In genomic region chr4:132932752-132933404, GRCm38 (mm10) we compare ENCODE assay signal across 23 mouse cellular contexts. TPM values are rescaled to one million over a fixed set of nuclear protein-coding genes. Genes with fewer than 3 reads are reported as not detected.
DNase-seq lines count a peak whose midpoint lies in the region; ATAC-seq and TF ChIP-seq lines count a peak whose summit lies in the region.
"Had no signal": no experiment of that assay in that cellular context is flagged by ENCODE, and none has a peak within 500 bp of the region (broad histone marks: within the 10 kb centered on the region; RNA-seq: fewer than 3 reads in every experiment).

No protein-coding gene starts in this region.

- dilution Hi-C loops in CH12.LX (cut with MboI; ENCODE audit: extremely low pct_ligation_motif_present, extremely low pct_unique_long_range_greater_than_20kb, low sequenced_read_pairs) = no loop called here

- peaks cover 4% of the 10 kb centered on the region for H3K27me3 ChIP-seq in CH12.LX (replicated peaks)
- H3K27me3 ChIP-seq in forebrain, embryonic 13.5 days = no peaks in the 10 kb centered on the region
- H3K27me3 ChIP-seq: embryonic facial prominence, embryonic 13.5 days; forebrain, embryonic 12.5 days had no signal

- intact Hi-C loops in left cerebral cortex, postnatal 25 days (cut with DNase I) = no loop called here
- intact Hi-C loops in left cerebral cortex, postnatal 4 days (cut with DNase I) = no loop called here

- no peak overlapping the region for H3K27ac ChIP-seq in CH12.LX (ENCODE audit: insufficient read depth, low read depth)
- no peak overlapping the region for H3K27ac ChIP-seq in forebrain, embryonic 13.5 days
- H3K27ac ChIP-seq: embryonic facial prominence, embryonic 13.5 days; forebrain, embryonic 12.5 days; heart, embryonic 10.5 days; hindbrain, embryonic 10.5 days; hindbrain, embryonic 14.5 days had no signal

- H3K9ac ChIP-seq in CH12.LX (ENCODE audit: insufficient read depth, low read depth) = no peak overlapping the region
- no peak overlapping the region for H3K9ac ChIP-seq in forebrain, embryonic 13.5 days
- H3K9ac ChIP-seq: embryonic facial prominence, embryonic 13.5 days; forebrain, embryonic 12.5 days; forebrain, postnatal 0 days; hindbrain, embryonic 14.5 days had no signal

- WGBS in forebrain, embryonic 13.5 days = 80% methylated on average over 4 of the region's 4 CpGs

- TF ChIP-seq CTCF in CH12.LX (conservative IDR thresholded peaks at IDR 0.05 in 1 of 2, IDR thresholded peaks at IDR 0.05 in 1 of 2; ENCODE audit: low read depth in 2 of 2, low read length in 2 of 2) = no peak

- no peak for TF ChIP-seq RAD21 in CH12.LX (IDR thresholded peaks at IDR 0.05; ENCODE audit: low read depth, low read length)

- H3K9me3 ChIP-seq in CH12.LX (replicated peaks; ENCODE audit: low read length) = no peaks in the 10 kb centered on the region
- no peaks in the 10 kb centered on the region for H3K9me3 ChIP-seq in forebrain, embryonic 13.5 days (replicated peaks)
- H3K9me3 ChIP-seq: embryonic facial prominence, embryonic 13.5 days; forebrain, embryonic 12.5 days; heart, embryonic 10.5 days had no signal

- in situ Hi-C loops in CH12.LX (cut with MboI; ENCODE audit: low pct_ligation_motif_present, low pct_unique_long_range_greater_than_20kb, low sequenced_read_pairs) = no loop called here

- TF ChIP-seq EP300 in CH12.LX (IDR thresholded peaks at IDR 0.05; ENCODE audit: low read length) = 0 out of 2 replicates have a peak, but pooled peaks have one; percentile 44

- no peak for ATAC-seq in forebrain, embryonic 13.5 days
- ATAC-seq: forebrain, postnatal 0 days; intestine, embryonic 16.5 days had no signal

- H3K4me2 ChIP-seq in CH12.LX (ENCODE audit: insufficient read depth, low read depth, poor library complexity, severe bottlenecking) = no peak overlapping the region; the same call in 1 of the 2 replicates
- H3K4me2 ChIP-seq in forebrain, embryonic 13.5 days = no peak overlapping the region
- H3K4me2 ChIP-seq: embryonic facial prominence, embryonic 13.5 days; forebrain, embryonic 12.5 days; hindbrain, embryonic 14.5 days had no signal

- no peaks in the 10 kb centered on the region for H3K36me3 ChIP-seq in CH12.LX (replicated peaks in 1 of 2; ENCODE audit: control insufficient read depth in 1 of 2, insufficient read depth in 1 of 2, low read length in 1 of 2)
- no peaks in the 10 kb centered on the region for H3K36me3 ChIP-seq in forebrain, embryonic 13.5 days (ENCODE audit: poor library complexity, severe bottlenecking)
- H3K36me3 ChIP-seq: embryonic facial prominence, embryonic 13.5 days; forebrain, embryonic 12.5 days; heart, embryonic 10.5 days; hindbrain, embryonic 10.5 days had no signal

- H3K4me3 ChIP-seq in CH12.LX (replicated peaks in 1 of 3; ENCODE audit: low read depth in 2 of 3, low read length in 2 of 3, poor library complexity in 1 of 3) = no peak overlapping the region
- H3K4me3 ChIP-seq in forebrain, embryonic 13.5 days = no peak overlapping the region
- H3K4me3 ChIP-seq: embryonic facial prominence, embryonic 13.5 days; forebrain, embryonic 12.5 days; heart, embryonic 10.5 days; hindbrain, embryonic 10.5 days had no signal

- TF ChIP-seq POLR2A in CH12.LX (IDR thresholded peaks at IDR 0.05; ENCODE audit: low read depth, low read length) = no peak

- peak; percentile 24 to 73 for DNase-seq in left cerebral cortex, postnatal 25 days (ENCODE audit: low spot score in 2 of 2)
- DNase-seq in left cerebral cortex, postnatal 4 days = no peak
- peak; percentile 44 for DNase-seq in CD4-positive helper T cell, adult 2 months (ENCODE audit: low read depth, low spot score)
- no peak for DNase-seq in CH12.LX (ENCODE audit: extremely low read depth)
- peak; percentile 55 for DNase-seq in telencephalon, adult 2 months (ENCODE audit: low read depth, low spot score)
- DNase-seq in cerebellum, adult 8-10 months = no peak
- DNase-seq: adrenal gland, adult 2 months; adrenal gland, postnatal 25 days; B cell, adult 2 months; cerebellum, adult 9-10 months; cerebellum, postnatal 25 days; forebrain, postnatal 0 days; gastrocnemius, postnatal 36 days; heart, adult 11 months; heart, postnatal 10 days had no signal

- H3K4me1 ChIP-seq in CH12.LX (ENCODE audit: control insufficient read depth in 1 of 2, insufficient read depth in 2 of 2) = peaks cover 0 to 13% of the 10 kb centered on the region in 2 experiments
- H3K4me1 ChIP-seq in forebrain, embryonic 13.5 days = 0 out of 2 replicates have a peak, but pooled peaks cover 7% of the 10 kb centered on the region

- no peaks in the 10 kb centered on the region for H3K79me2 ChIP-seq in CH12.LX (replicated peaks; ENCODE audit: control insufficient read depth, extremely low read depth, insufficient read depth, poor library complexity, severe bottlenecking)

TF ChIP-seq in CH12.LX, 34 proteins besides CTCF, POLR2A, EP300 and RAD21:
- TF ChIP-seq KAT2A (IDR thresholded peaks at IDR 0.05; ENCODE audit: insufficient replicate concordance, low read length) (no peak), USF1 (IDR thresholded peaks at IDR 0.05; ENCODE audit: low read depth, low read length) (no peak), CHD2 (IDR thresholded peaks at IDR 0.05; ENCODE audit: low read length) (no peak), MYC (IDR thresholded peaks at IDR 0.05; ENCODE audit: low read depth, low read length) (no peak), ZC3H11A (IDR thresholded peaks at IDR 0.05; ENCODE audit: low read depth, low read length) (no peak), MAZ (IDR thresholded peaks at IDR 0.05; ENCODE audit: low read depth, low read length) (no peak), RCOR1 (conservative IDR thresholded peaks at IDR 0.05; ENCODE audit: low read depth, low read length) (no peak), PAX5 (IDR thresholded peaks at IDR 0.05; ENCODE audit: low read length) (no peak), NELFE (IDR thresholded peaks at IDR 0.05; ENCODE audit: low read depth, low read length) (no peak), GABPA (IDR thresholded peaks at IDR 0.05; ENCODE audit: insufficient replicate concordance, low read depth, low read length) (no peak), MAFK (IDR thresholded peaks at IDR 0.05; ENCODE audit: insufficient replicate concordance, low read length) (no peak), CHD1 (IDR thresholded peaks at IDR 0.05; ENCODE audit: low read depth, low read length) (no peak), ZKSCAN1 (IDR thresholded peaks at IDR 0.05; ENCODE audit: borderline replicate concordance, low read depth, low read length) (no peak), TBP (conservative IDR thresholded peaks at IDR 0.05; ENCODE audit: low read depth, low read length) (no peak), ZNF384 (IDR thresholded peaks at IDR 0.05; ENCODE audit: low read depth, low read length) (no peak), JUN (IDR thresholded peaks at IDR 0.05; ENCODE audit: insufficient read depth, low read depth, low read length) (no peak), NRF1 (IDR thresholded peaks at IDR 0.05; ENCODE audit: low read depth, low read length) (no peak)

RNA-seq across cellular contexts. Expression of gene Fam76a, which starts 10.5 kb away (rescaled TPM):
- total RNA-seq in left cerebral cortex, postnatal 25 days (2021) = 10 to 100 TPM; 45.8 to 55.0 TPM
- 10 to 100 TPM; 24.3 to 25.4 TPM for total RNA-seq in left cerebral cortex, postnatal 4 days (2021)
- total RNA-seq in CH12.LX (2012; rRNA removed) (10.0 and 10.8 TPM in 2 replicates), CH12.LX (2014; rRNA removed) (11.5 and 11.9 TPM in 2 replicates)
- 8.3 and 10.3 TPM in 2 replicates for polyA plus RNA-seq in CH12.LX (2012; ENCODE audit: insufficient read length, low read depth)
- 35.2 and 43.5 TPM in 2 replicates for polyA plus RNA-seq in forebrain, embryonic 13.5 days (2015; fragmentation: Nextera tagmentation; extraction: Ambion mirVana)

RNA-seq across cellular contexts. Expression of gene Fgr, which starts 41.0 kb away (rescaled TPM):
- under 1 TPM; 0.18 to 0.25 TPM for total RNA-seq in left cerebral cortex, postnatal 25 days (2021)
- under 1 TPM; 0.42 to 0.44 TPM for total RNA-seq in left cerebral cortex, postnatal 4 days (2021)
- total RNA-seq in CH12.LX (2012; rRNA removed) (0.04 TPM in 2 replicates), CH12.LX (2014; rRNA removed) (0.13 and 0.23 TPM in 2 replicates)
- 0.24 and 0.70 TPM in 2 replicates for polyA plus RNA-seq in CH12.LX (2012; ENCODE audit: insufficient read length, low read depth)
- polyA plus RNA-seq in forebrain, embryonic 13.5 days (2015; fragmentation: Nextera tagmentation; extraction: Ambion mirVana) = not detected in 2 replicates
- total RNA-seq: forebrain, postnatal 0 days; gastrocnemius, adult 8-10 months had no signal
- polyA plus RNA-seq: hindbrain, embryonic 10.5 days had no signal

RNA-seq across cellular contexts. Expression of gene Stx12, which starts 48.6 kb away (rescaled TPM):
- 10 to 100 TPM; 98.7 to 100.0 TPM for total RNA-seq in left cerebral cortex, postnatal 25 days (2021)
- 100 to 1,000 TPM; 146 to 153 TPM for total RNA-seq in left cerebral cortex, postnatal 4 days (2021)
- total RNA-seq in CH12.LX (2012; rRNA removed) = 12.4 and 14.5 TPM in 2 replicates
- 16.8 and 17.3 TPM in 2 replicates for total RNA-seq in CH12.LX (2014; rRNA removed)
- polyA plus RNA-seq in CH12.LX (2012; ENCODE audit: insufficient read length, low read depth) = 15.7 and 16.3 TPM in 2 replicates
- polyA plus RNA-seq in forebrain, embryonic 13.5 days (2015; fragmentation: Nextera tagmentation; extraction: Ambion mirVana) = 116 and 119 TPM in 2 replicates

Comparison
In these comparisons a context has a peak if more than half of its experiments do, and no peak if none do; other contexts are left out.
1. DNase-seq: peak in left cerebral cortex, postnatal 25 days (2 of 2), CD4-positive helper T cell, adult 2 months (single experiment) and telencephalon, adult 2 months (single experiment); none in left cerebral cortex, postnatal 4 days (single experiment), CH12.LX (single experiment) and cerebellum, adult 8-10 months (single experiment).
2. RNA of gene Stx12, which starts 48.6 kb away (total RNA-seq): 146 to 153 TPM in left cerebral cortex, postnatal 4 days and 98.7 to 100.0 TPM in left cerebral cortex, postnatal 25 days; 12.4 to 17.3 TPM in CH12.LX; every median in the first group is over 4 times any median in the second.